ENCODE assay signal across 31 mouse cellular contexts in genomic region chr14:34228830-34229506, GRCm38 (mm10). TPM values are rescaled to one million over a fixed set of nuclear protein-coding genes. Genes with fewer than 3 reads are reported as not detected.
DNase-seq lines count a peak whose midpoint lies in the region; ATAC-seq and TF ChIP-seq lines count a peak whose summit lies in the region.
"Had no signal": no experiment of that assay in that cellular context is flagged by ENCODE, and none has a peak within 500 bp of the region (broad histone marks: within the 10 kb centered on the region; RNA-seq: fewer than 3 reads in every experiment).

No protein-coding gene starts in this region.

- TF ChIP-seq EP300 in heart, adult 2 months (IDR thresholded peaks at IDR 0.05; ENCODE audit: insufficient read depth, low read depth, low read length), result no peak
- no peak for TF ChIP-seq EP300 in heart, postnatal 0 days (IDR thresholded peaks at IDR 0.05; ENCODE audit: low read depth)

- TF ChIP-seq CTCF in heart, adult 2 months (IDR thresholded peaks at IDR 0.05), result no peak
- no peak for TF ChIP-seq CTCF in intestine, postnatal 0 days (IDR thresholded peaks at IDR 0.05; ENCODE audit: low read depth)
- no peak for TF ChIP-seq CTCF in heart, postnatal 0 days (IDR thresholded peaks at IDR 0.05; ENCODE audit: low read depth)

- no peaks in the 10 kb centered on the region for H3K36me3 ChIP-seq in heart, adult 2 months (ENCODE audit: control insufficient read depth, insufficient read depth, low read length)
- H3K36me3 ChIP-seq in intestine, embryonic 14.5 days (ENCODE audit: control insufficient read depth, insufficient read depth, low read length), result no peaks in the 10 kb centered on the region
- H3K36me3 ChIP-seq in intestine, postnatal 0 days (ENCODE audit: control insufficient read depth, insufficient read depth), result no peaks in the 10 kb centered on the region
- no peaks in the 10 kb centered on the region for H3K36me3 ChIP-seq in heart, postnatal 0 days (replicated peaks; ENCODE audit: control insufficient read depth, insufficient read depth, low read length)
- H3K36me3 ChIP-seq: hindbrain, embryonic 15.5 days; intestine, embryonic 15.5 days; limb, embryonic 10.5 days; liver, embryonic 15.5 days; lung, embryonic 15.5 days; midbrain, embryonic 13.5 days had no signal

- H3K27ac ChIP-seq in heart, adult 2 months, result no peak overlapping the region
- no peak overlapping the region for H3K27ac ChIP-seq in intestine, embryonic 14.5 days (ENCODE audit: low read depth)
- no peak overlapping the region for H3K27ac ChIP-seq in intestine, postnatal 0 days (ENCODE audit: low read depth, low read length)
- peak overlapping the region; percentile 64 for H3K27ac ChIP-seq in heart, postnatal 0 days (ENCODE audit: low read depth)
- H3K27ac ChIP-seq: hindbrain, embryonic 15.5 days; intestine, embryonic 15.5 days; left cerebral cortex, adult 2 months; limb, embryonic 10.5 days; liver, embryonic 15.5 days; lung, embryonic 15.5 days; midbrain, embryonic 13.5 days had no signal

- no peaks in the 10 kb centered on the region for H3K27me3 ChIP-seq in heart, adult 2 months (ENCODE audit: control insufficient read depth, insufficient read depth, low read length)
- H3K27me3 ChIP-seq in intestine, embryonic 14.5 days (replicated peaks; ENCODE audit: control insufficient read depth, insufficient read depth, low read length), result no peaks in the 10 kb centered on the region
- no peaks in the 10 kb centered on the region for H3K27me3 ChIP-seq in intestine, postnatal 0 days (replicated peaks; ENCODE audit: control insufficient read depth, insufficient read depth, low read length)
- no peaks in the 10 kb centered on the region for H3K27me3 ChIP-seq in heart, postnatal 0 days (ENCODE audit: control insufficient read depth, insufficient read depth, low read length)
- H3K27me3 ChIP-seq: hindbrain, embryonic 15.5 days; intestine, embryonic 15.5 days; liver, embryonic 15.5 days; lung, embryonic 15.5 days; midbrain, embryonic 13.5 days had no signal

- TF ChIP-seq POLR2A in heart, adult 2 months (IDR thresholded peaks at IDR 0.05; ENCODE audit: insufficient read depth, low read depth, low read length), result no peak

- H3K9ac ChIP-seq in heart, adult 2 months (ENCODE audit: low read depth, low read length), result no peak overlapping the region
- no peak overlapping the region for H3K9ac ChIP-seq in intestine, embryonic 14.5 days (ENCODE audit: low read length)
- no peak overlapping the region for H3K9ac ChIP-seq in intestine, postnatal 0 days (ENCODE audit: low read depth, low read length)
- no peak overlapping the region for H3K9ac ChIP-seq in heart, postnatal 0 days (replicated peaks; ENCODE audit: low read depth, low read length)
- H3K9ac ChIP-seq: forebrain, postnatal 0 days; hindbrain, embryonic 15.5 days; intestine, embryonic 15.5 days; liver, embryonic 15.5 days; lung, embryonic 15.5 days; midbrain, embryonic 13.5 days had no signal

- no peaks in the 10 kb centered on the region for H3K4me1 ChIP-seq in heart, adult 2 months (ENCODE audit: control insufficient read depth, insufficient read depth, low read length)
- H3K4me1 ChIP-seq in intestine, embryonic 14.5 days (replicated peaks; ENCODE audit: control insufficient read depth, insufficient read depth, low read length), result no peaks in the 10 kb centered on the region
- H3K4me1 ChIP-seq in intestine, postnatal 0 days (replicated peaks; ENCODE audit: control insufficient read depth, insufficient read depth, low read length), result no peaks in the 10 kb centered on the region
- peaks cover 3% of the 10 kb centered on the region; the same call in 1 of the 2 replicates for H3K4me1 ChIP-seq in heart, postnatal 0 days (ENCODE audit: control insufficient read depth, insufficient read depth)
- H3K4me1 ChIP-seq: hindbrain, embryonic 15.5 days; intestine, embryonic 15.5 days; liver, embryonic 15.5 days; lung, embryonic 15.5 days; midbrain, embryonic 13.5 days had no signal

- peak; percentile 68 for DNase-seq in heart, adult 11 months
- DNase-seq in heart, adult 2 months, result no peak
- peak; percentile 29 for DNase-seq in intestine, embryonic 14.5 days (ENCODE audit: low spot score)
- DNase-seq in NIH3T3 (ENCODE audit: low read depth), result peak; percentile 75
- peak; percentile 57 for DNase-seq in heart, postnatal 0 days (ENCODE audit: low spot score)
- no peak for DNase-seq in left cerebral cortex, adult 8-10 months (ENCODE audit: low spot score in 2 of 2)
- DNase-seq in layer of hippocampus, adult 11-12 months (ENCODE audit: low spot score), result no peak
- DNase-seq: adrenal gland, postnatal 10 days; cerebellum, adult 18-20 months; cerebellum, postnatal 14 days; forebrain, postnatal 0 days; gastrocnemius, postnatal 14 days; kidney, adult 9 months; kidney, postnatal 14 days; liver; right cerebral cortex, postnatal 14 days; thymus, postnatal 25 days had no signal

- no peaks in the 10 kb centered on the region for H3K9me3 ChIP-seq in intestine, embryonic 14.5 days (ENCODE audit: control insufficient read depth, low read length)
- H3K9me3 ChIP-seq in intestine, postnatal 0 days (ENCODE audit: control insufficient read depth), result no peaks in the 10 kb centered on the region
- no peaks in the 10 kb centered on the region for H3K9me3 ChIP-seq in heart, postnatal 0 days (replicated peaks; ENCODE audit: control insufficient read depth, low read length)
- H3K9me3 ChIP-seq: hindbrain, embryonic 15.5 days; intestine, embryonic 15.5 days; limb, embryonic 10.5 days; liver, embryonic 15.5 days; lung, embryonic 15.5 days; midbrain, embryonic 13.5 days had no signal

- intact Hi-C loops in heart, adult 2 months (cut with DNase I), result no loop called here

- no peak overlapping the region for H3K4me3 ChIP-seq in heart, adult 2 months
- H3K4me3 ChIP-seq in intestine, embryonic 14.5 days (ENCODE audit: low read depth, low read length), result no peak overlapping the region
- no peak overlapping the region for H3K4me3 ChIP-seq in intestine, postnatal 0 days (ENCODE audit: low read depth, low read length)
- no peak overlapping the region for H3K4me3 ChIP-seq in heart, postnatal 0 days (ENCODE audit: low read depth, low read length)
- H3K4me3 ChIP-seq: hindbrain, embryonic 15.5 days; intestine, embryonic 15.5 days; left cerebral cortex, adult 2 months; limb, embryonic 10.5 days; liver, embryonic 15.5 days; lung, embryonic 15.5 days; midbrain, embryonic 13.5 days had no signal

- H3K4me2 ChIP-seq in intestine, embryonic 14.5 days (ENCODE audit: low read length), result no peak overlapping the region
- H3K4me2 ChIP-seq in intestine, postnatal 0 days (replicated peaks; ENCODE audit: low read depth), result no peak overlapping the region
- no peak overlapping the region; the same call in 1 of the 2 replicates for H3K4me2 ChIP-seq in heart, postnatal 0 days (ENCODE audit: low read depth, low read length)
- H3K4me2 ChIP-seq: hindbrain, embryonic 15.5 days; intestine, embryonic 15.5 days; liver, embryonic 15.5 days; lung, embryonic 15.5 days; midbrain, embryonic 13.5 days had no signal

- 41% methylated on average over 10 of the region's 10 CpGs for WGBS in heart, adult 2 months
- 81% methylated on average over 10 of the region's 10 CpGs for WGBS in intestine, embryonic 14.5 days
- WGBS in intestine, postnatal 0 days, result 77% methylated on average over 10 of the region's 10 CpGs
- WGBS in heart, postnatal 0 days, result 25% methylated on average over 10 of the region's 10 CpGs

- no peak for ATAC-seq in intestine, embryonic 14.5 days (replicated peaks; ENCODE audit: low FRiP score, low TSS enrichment, low read depth)
- no peak for ATAC-seq in intestine, postnatal 0 days
- peak; percentile 81 for ATAC-seq in heart, postnatal 0 days (ENCODE audit: insufficient read depth, low read depth)
- ATAC-seq: CD4-positive, CD25-positive, alpha-beta regulatory T cell, adult 4 months; forebrain, postnatal 0 days; intestine, embryonic 15.5 days; midbrain, embryonic 13.5 days had no signal

- H3K79me2 ChIP-seq in heart, adult 2 months (replicated peaks; ENCODE audit: control insufficient read depth, insufficient read depth, low read length), result no peaks in the 10 kb centered on the region

RNA-seq across cellular contexts. Expression of gene Syt15, which starts 9.6 kb away (rescaled TPM):
- total RNA-seq in heart, adult 2 months (2021), result under 1 TPM; 0.43 to 0.78 TPM
- polyA plus RNA-seq in heart, adult 2 months (2012; rRNA removed), result 1.5 and 1.6 TPM in 2 replicates
- polyA plus RNA-seq in intestine, embryonic 14.5 days (2014; fragmentation: Nextera tagmentation; extraction: Ambion mirVana), result 0.54 and 0.60 TPM in 2 replicates
- polyA plus RNA-seq in intestine, postnatal 0 days (2015; fragmentation: Nextera tagmentation; extraction: Ambion mirVana), result 1.0 and 1.2 TPM in 2 replicates
- 0.89 and 1.0 TPM in 2 replicates for total RNA-seq in heart, postnatal 0 days (2014; rRNA removed; ENCODE audit: low replicate concordance)
- 0.31 and 0.65 TPM in 2 replicates for polyA plus RNA-seq in heart, postnatal 0 days (2015; fragmentation: Nextera tagmentation; extraction: Ambion mirVana)
- under 1 TPM; 0.33 to 0.80 (median 0.52) TPM for total RNA-seq in left cerebral cortex, adult 8-10 months (2022)
- total RNA-seq: ES-E14; hematopoietic stem cell, adult 5-6 weeks; megakaryocyte progenitor cell, adult 5-6 weeks; monocyte, adult 5-6 weeks had no signal
- polyA plus RNA-seq: embryonic facial prominence, embryonic 11.5 days had no signal

RNA-seq across cellular contexts. Expression of gene Gprin2, which starts 27.5 kb away (rescaled TPM):
- under 1 TPM; 0.23 to 0.26 TPM for total RNA-seq in heart, adult 2 months (2021)
- 0.10 and 0.20 TPM in 2 replicates for polyA plus RNA-seq in heart, adult 2 months (2012; rRNA removed)
- polyA plus RNA-seq in intestine, embryonic 14.5 days (2014; fragmentation: Nextera tagmentation; extraction: Ambion mirVana), result 0.39 TPM in 2 replicates
- 0.13 and 0.17 TPM in 2 replicates for polyA plus RNA-seq in intestine, postnatal 0 days (2015; fragmentation: Nextera tagmentation; extraction: Ambion mirVana)
- 0.31 and 0.53 TPM in 2 replicates for total RNA-seq in heart, postnatal 0 days (2014; rRNA removed; ENCODE audit: low replicate concordance)
- 0.11 and 0.18 TPM in 2 replicates for polyA plus RNA-seq in heart, postnatal 0 days (2015; fragmentation: Nextera tagmentation; extraction: Ambion mirVana)
- total RNA-seq in left cerebral cortex, adult 8-10 months (2022), result 1 to 10 TPM; 2.9 to 3.5 (median 3.2) TPM
- total RNA-seq: megakaryocyte progenitor cell, adult 5-6 weeks; monocyte, adult 5-6 weeks had no signal

Comparison
In these comparisons a context has a peak if more than half of its experiments do, and no peak if none do; other contexts are left out.
1. DNase-seq: peak in heart, adult 11 months (single experiment), intestine, embryonic 14.5 days (single experiment), NIH3T3 (single experiment) and heart, postnatal 0 days (single experiment); none in heart, adult 2 months (0 of 2), left cerebral cortex, adult 8-10 months (0 of 2) and layer of hippocampus, adult 11-12 months (single experiment).